Mouse (Mus musculus): ENCODE results near the gene Cradd. TPM values are rescaled to one million over a fixed set of nuclear protein-coding genes. Genes with fewer than 3 reads are reported as not detected.

The Cradd gene
- polyA plus RNA-seq, 1 experiment from 2014 or later = 12.2 TPM

- peaks cover 4% of the 10 kb centered on the region; the same call in 1 of the 2 replicates for H3K4me1 ChIP-seq (replicated peaks)
- no peak overlapping the region for H3K9ac ChIP-seq (replicated peaks)
- no peaks in the 10 kb centered on the region for H3K27me3 ChIP-seq
- H3K4me2 ChIP-seq = no peak overlapping the region
- H3K36me3 ChIP-seq = no peaks in the 10 kb centered on the region
- H3K9me3 ChIP-seq = no peaks in the 10 kb centered on the region
- no peak overlapping the region for H3K4me3 ChIP-seq (replicated peaks)
- no peak for ATAC-seq (ENCODE audit: insufficient number of reproducible peaks, insufficient read depth, low FRiP score, low TSS enrichment, low read depth)
- H3K27ac ChIP-seq = no peak overlapping the region
- 80% methylated on average over 7 of the region's 7 CpGs for WGBS
These were observed 170.7 kb downstream of the Cradd start for GRCm38 (mm10) chr10:95153224-95153623.

- 68% methylated on average over 9 of the region's 9 CpGs for WGBS
- no peak for ATAC-seq (ENCODE audit: insufficient number of reproducible peaks, insufficient read depth, low FRiP score, low TSS enrichment, low read depth)
- H3K4me2 ChIP-seq = no peak overlapping the region
- no peak overlapping the region for H3K27ac ChIP-seq
- no peak overlapping the region for H3K9ac ChIP-seq (replicated peaks)
- H3K4me1 ChIP-seq (replicated peaks) = peaks cover 4% of the 10 kb centered on the region; the same call in 1 of the 2 replicates
- no peaks in the 10 kb centered on the region for H3K27me3 ChIP-seq
- no peak overlapping the region for H3K4me3 ChIP-seq (replicated peaks)
- H3K9me3 ChIP-seq = no peaks in the 10 kb centered on the region
- no peaks in the 10 kb centered on the region for H3K36me3 ChIP-seq
These were observed 171.4 kb downstream of the Cradd start for GRCm38 (mm10) chr10:95152503-95152989.

GRCm38 (mm10) chr10:95151012-95151768, 172.7 kb downstream of the Cradd start:
- Histone ChIP-seq H3K4me3 (replicated peaks) (no peak overlapping the region), H3K4me2 (no peak overlapping the region), H3K9ac (replicated peaks) (no peak overlapping the region), H3K36me3 (no peaks in the 10 kb centered on the region), H3K27me3 (no peaks in the 10 kb centered on the region; the same call in 1 of the 2 replicates), H3K27ac (no peak overlapping the region), H3K4me1 (replicated peaks) (peaks cover 13% of the 10 kb centered on the region), H3K9me3 (no peaks in the 10 kb centered on the region)
- 90% methylated on average over 6 of the region's 6 CpGs for WGBS
- ATAC-seq (ENCODE audit: insufficient number of reproducible peaks, insufficient read depth, low FRiP score, low TSS enrichment, low read depth) = no peak

GRCm38 (mm10) chr10:95149666-95150065, 174.3 kb downstream of the Cradd start:
- whole genome bisulfite sequencing = 80% methylated on average over 1 of the region's 1 CpGs

GRCm38 (mm10) chr10:95148641-95149040, 175.3 kb downstream of the Cradd start:
- Histone ChIP-seq H3K9ac (replicated peaks) (no peak overlapping the region), H3K4me1 (replicated peaks) (peaks cover 33% of the 10 kb centered on the region), H3K4me3 (replicated peaks) (no peak overlapping the region), H3K9me3 (no peaks in the 10 kb centered on the region), H3K27me3 (no peaks in the 10 kb centered on the region; the same call in 1 of the 2 replicates), H3K27ac (no peak overlapping the region), H3K36me3 (no peaks in the 10 kb centered on the region), H3K4me2 (no peak overlapping the region)
- WGBS = 83% methylated on average over 3 of the region's 3 CpGs
- ATAC-seq (ENCODE audit: insufficient number of reproducible peaks, insufficient read depth, low FRiP score, low TSS enrichment, low read depth) = no peak

More at GRCm38 (mm10) chr10:95149666-95150065, 174.3 kb downstream of the Cradd start:
- Histone ChIP-seq H3K9me3 (no peaks in the 10 kb centered on the region), H3K4me3 (replicated peaks) (no peak overlapping the region), H3K27me3 (no peaks in the 10 kb centered on the region; the same call in 1 of the 2 replicates), H3K4me2 (no peak overlapping the region), H3K4me1 (replicated peaks) (peaks cover 23% of the 10 kb centered on the region), H3K9ac (replicated peaks) (no peak overlapping the region), H3K36me3 (no peaks in the 10 kb centered on the region), H3K27ac (no peak overlapping the region)
- ATAC-seq (ENCODE audit: insufficient number of reproducible peaks, insufficient read depth, low FRiP score, low TSS enrichment, low read depth) = no peak

GRCm38 (mm10) chr10:95147136-95147901, 176.6 kb downstream of the Cradd start:
- H3K4me2 ChIP-seq = no peak overlapping the region
- H3K9me3 ChIP-seq = no peaks in the 10 kb centered on the region
- no peaks in the 10 kb centered on the region; the same call in 1 of the 2 replicates for H3K27me3 ChIP-seq
- no peak for ATAC-seq (ENCODE audit: insufficient number of reproducible peaks, insufficient read depth, low FRiP score, low TSS enrichment, low read depth)
- WGBS = 81% methylated on average over 6 of the region's 6 CpGs
- no peaks in the 10 kb centered on the region for H3K36me3 ChIP-seq
- H3K9ac ChIP-seq (replicated peaks) = no peak overlapping the region
- H3K27ac ChIP-seq = no peak overlapping the region
- no peak overlapping the region for H3K4me3 ChIP-seq (replicated peaks)
- peaks cover 41% of the 10 kb centered on the region for H3K4me1 ChIP-seq (replicated peaks)

GRCm38 (mm10) chr10:95146491-95146890, 177.4 kb downstream of the Cradd start:
- Histone ChIP-seq H3K27ac (no peak overlapping the region), H3K4me3 (replicated peaks) (no peak overlapping the region), H3K36me3 (no peaks in the 10 kb centered on the region), H3K4me1 (replicated peaks) (peaks cover 41% of the 10 kb centered on the region), H3K9me3 (no peaks in the 10 kb centered on the region), H3K27me3 (no peaks in the 10 kb centered on the region; the same call in 1 of the 2 replicates), H3K4me2 (no peak overlapping the region), H3K9ac (replicated peaks) (no peak overlapping the region)
- 63% methylated on average over 5 of the region's 5 CpGs for WGBS
- no peak for ATAC-seq (ENCODE audit: insufficient number of reproducible peaks, insufficient read depth, low FRiP score, low TSS enrichment, low read depth)

- no peaks in the 10 kb centered on the region for H3K36me3 ChIP-seq
- no peak overlapping the region for H3K4me2 ChIP-seq
- ATAC-seq (ENCODE audit: insufficient number of reproducible peaks, insufficient read depth, low FRiP score, low TSS enrichment, low read depth) = no peak
- H3K4me1 ChIP-seq (replicated peaks) = peaks cover 41% of the 10 kb centered on the region
- H3K27ac ChIP-seq = no peak overlapping the region; the same call in 1 of the 2 replicates
- H3K4me3 ChIP-seq (replicated peaks) = no peak overlapping the region
- WGBS = 47% methylated on average over 9 of the region's 9 CpGs
- H3K9ac ChIP-seq (replicated peaks) = no peak overlapping the region
- H3K9me3 ChIP-seq = no peaks in the 10 kb centered on the region
- H3K27me3 ChIP-seq = no peaks in the 10 kb centered on the region; the same call in 1 of the 2 replicates
These were observed 178.6 kb downstream of the Cradd start for GRCm38 (mm10) chr10:95145204-95145926.

- no peak overlapping the region for H3K4me3 ChIP-seq (replicated peaks)
- ATAC-seq (ENCODE audit: insufficient number of reproducible peaks, insufficient read depth, low FRiP score, low TSS enrichment, low read depth) = no peak
- no peaks in the 10 kb centered on the region for H3K36me3 ChIP-seq
- 50% methylated on average over 6 of the region's 6 CpGs for WGBS
- no peaks in the 10 kb centered on the region; the same call in 1 of the 2 replicates for H3K27me3 ChIP-seq
- H3K4me1 ChIP-seq (replicated peaks) = peaks cover 44% of the 10 kb centered on the region
- H3K9me3 ChIP-seq = no peaks in the 10 kb centered on the region
- no peak overlapping the region for H3K4me2 ChIP-seq
- no peak overlapping the region for H3K9ac ChIP-seq (replicated peaks)
- H3K27ac ChIP-seq = peak overlapping the region; percentile 50
These were observed 179.4 kb downstream of the Cradd start for GRCm38 (mm10) chr10:95144414-95145130.

GRCm38 (mm10) chr10:95143446-95144114, 180.4 kb downstream of the Cradd start:
- Histone ChIP-seq H3K27me3 (no peaks in the 10 kb centered on the region; the same call in 1 of the 2 replicates), H3K4me2 (no peak overlapping the region), H3K4me1 (replicated peaks) (peaks cover 45% of the 10 kb centered on the region), H3K4me3 (replicated peaks) (no peak overlapping the region), H3K27ac (peak overlapping the region; percentile 59), H3K9ac (replicated peaks) (no peak overlapping the region), H3K36me3 (no peaks in the 10 kb centered on the region), H3K9me3 (no peaks in the 10 kb centered on the region)
- WGBS = 30% methylated on average over 2 of the region's 2 CpGs
- ATAC-seq (ENCODE audit: insufficient number of reproducible peaks, insufficient read depth, low FRiP score, low TSS enrichment, low read depth) = no peak
